Mouse (Mus musculus) ES-E14 (cell line): ENCODE results near the gene Gm11596.

ENCODE experiments used
- CHD2 ChIP-seq: IDR thresholded peaks from 2 replicates; pipeline ENCODE4 v1.6.1; 2014; ENCODE audit warnings: mild to moderate bottlenecking, low read depth, low read length, inconsistent platforms
- HCFC1 ChIP-seq: IDR thresholded peaks from 2 replicates; pipeline ENCODE4 v1.6.1; 2012; ENCODE audit warnings: low read length, inconsistent platforms, borderline replicate concordance; ENCODE audit not compliant: insufficient read depth
- MAFK ChIP-seq: IDR thresholded peaks from 2 replicates; pipeline ENCODE4 v1.6.1; 2014; ENCODE audit warnings: mild to moderate bottlenecking, low read depth, low read length, inconsistent platforms; ENCODE audit not compliant: insufficient read depth
- ZC3H11A ChIP-seq: IDR thresholded peaks from 2 replicates; pipeline ENCODE4 v1.6.1; 2012; ENCODE audit warnings: low read depth, mild to moderate bottlenecking, inconsistent platforms, low read length, borderline replicate concordance

DNA sequence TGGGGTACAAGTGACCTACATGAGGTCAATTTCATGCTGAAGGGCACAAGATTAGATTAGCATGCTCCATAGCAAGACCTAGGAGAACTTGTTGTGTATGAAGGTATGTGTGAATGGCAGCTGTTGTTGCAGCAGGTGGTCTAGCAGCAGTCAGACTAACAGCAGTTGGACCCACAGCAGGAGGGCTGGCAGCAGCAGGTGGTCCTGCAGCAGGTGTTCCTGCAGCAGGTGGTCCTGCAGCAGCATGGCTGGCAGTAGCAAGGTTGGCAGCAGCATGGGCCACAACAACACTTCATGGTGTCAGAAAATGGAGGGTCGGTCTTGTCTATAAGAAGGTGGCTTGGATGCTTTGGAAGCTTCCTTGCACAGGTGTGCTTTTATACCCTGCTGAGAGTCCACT lies 34.4 kb downstream of the Gm11596 start:
- no peak for TF ChIP-seq ZC3H11A
- no peak for TF ChIP-seq HCFC1
- TF ChIP-seq CHD2 = no peak
- no peak for TF ChIP-seq MAFK
